Mouse (Mus musculus): ENCODE data around the gene Tcf20.

The Tcf20 gene

DNA sequence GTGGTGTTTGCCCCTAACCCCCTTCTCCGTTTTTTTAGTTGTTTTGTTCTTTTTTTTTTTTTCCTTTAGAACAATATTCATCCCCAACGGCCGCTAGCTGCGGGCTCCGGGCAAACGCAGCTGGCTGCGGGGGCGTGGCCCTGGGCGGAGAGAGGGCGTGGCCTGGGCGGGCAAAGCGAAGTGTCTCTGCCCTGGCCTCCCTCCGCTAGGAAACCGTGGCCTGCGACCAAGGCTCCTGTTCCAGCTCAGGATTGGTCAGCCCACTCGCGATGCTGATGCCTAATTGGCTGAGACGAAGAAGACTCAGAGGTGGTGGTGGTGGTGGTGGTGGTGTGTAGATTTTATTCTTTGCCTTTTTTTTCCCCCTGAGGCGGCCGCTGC lies at the start of gene Tcf20:
Tcf20 (minus strand) TSS at position 141 of the 381 bp plus-strand sequence.
- in situ Hi-C loops (cut with MboI; ENCODE audit: low pct_unique_long_range_greater_than_20kb in 1 of 2, low sequenced_read_pairs in 2 of 2, unreplicated experiment in 1 of 2), result no loop called here

DNA sequence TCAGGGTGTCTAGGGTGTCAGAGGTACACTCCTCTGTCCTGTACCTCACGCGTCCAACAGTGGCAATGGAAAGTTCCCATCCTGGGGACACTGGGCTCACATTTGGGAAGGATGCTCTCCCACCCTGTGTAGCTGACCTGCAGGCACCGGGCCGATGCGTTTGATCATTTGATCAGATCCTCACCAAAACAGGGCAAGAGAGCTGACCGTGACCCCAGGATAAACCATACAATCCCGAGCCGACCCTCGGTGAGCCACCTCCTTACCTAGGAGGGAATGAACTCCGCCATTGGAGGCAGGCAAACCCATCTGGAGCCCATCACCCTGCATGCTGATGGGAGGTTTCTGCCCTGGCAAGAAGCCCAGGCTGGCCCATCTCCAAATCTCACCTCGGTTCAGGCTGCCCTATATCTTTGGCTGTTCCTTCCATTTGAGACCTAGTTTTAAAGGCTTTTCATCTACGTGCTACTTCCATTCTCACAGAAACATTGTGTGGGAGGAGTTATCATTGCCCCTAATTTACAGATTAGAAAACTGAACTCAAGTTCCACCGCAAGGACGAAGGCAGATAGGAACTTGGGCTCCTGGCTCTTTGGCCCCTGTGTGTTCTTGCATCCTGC lies 49.3 kb upstream of the Tcf20 start:
- in situ Hi-C loops (cut with MboI; ENCODE audit: low pct_unique_long_range_greater_than_20kb in 1 of 2, low sequenced_read_pairs in 2 of 2, unreplicated experiment in 1 of 2), result loop anchor here in 1 of 2 experiments (25.0 kb wide), 1 partner anchor 225 kb away; no protein-coding TSS in a partner anchor

DNA sequence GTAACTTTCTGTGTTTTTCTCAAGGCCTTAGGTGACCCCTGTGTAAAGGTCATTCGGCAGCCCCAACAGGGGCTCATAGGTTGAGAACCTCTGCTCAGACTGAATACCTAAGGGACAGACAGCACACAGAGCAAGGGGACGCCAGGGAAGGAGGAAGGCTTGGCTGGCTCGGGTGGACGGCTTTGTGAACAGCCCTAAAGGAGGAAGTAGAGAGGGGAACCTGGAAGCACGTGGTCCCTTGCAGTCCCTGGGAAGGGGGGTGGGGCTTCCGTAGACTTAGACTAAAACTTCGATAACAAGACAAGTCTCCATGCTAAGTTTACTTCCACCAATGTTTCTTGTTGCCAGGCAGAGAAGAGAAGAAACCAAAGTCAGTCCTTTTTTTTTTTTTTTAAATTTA lies 48.4 kb upstream of the Tcf20 start:
- in situ Hi-C loops (cut with MboI; ENCODE audit: low pct_unique_long_range_greater_than_20kb in 1 of 2, low sequenced_read_pairs in 2 of 2, unreplicated experiment in 1 of 2), result loop anchor here in 1 of 2 experiments (25.0 kb wide), 1 partner anchor 224 kb away; no protein-coding TSS in a partner anchor

DNA sequence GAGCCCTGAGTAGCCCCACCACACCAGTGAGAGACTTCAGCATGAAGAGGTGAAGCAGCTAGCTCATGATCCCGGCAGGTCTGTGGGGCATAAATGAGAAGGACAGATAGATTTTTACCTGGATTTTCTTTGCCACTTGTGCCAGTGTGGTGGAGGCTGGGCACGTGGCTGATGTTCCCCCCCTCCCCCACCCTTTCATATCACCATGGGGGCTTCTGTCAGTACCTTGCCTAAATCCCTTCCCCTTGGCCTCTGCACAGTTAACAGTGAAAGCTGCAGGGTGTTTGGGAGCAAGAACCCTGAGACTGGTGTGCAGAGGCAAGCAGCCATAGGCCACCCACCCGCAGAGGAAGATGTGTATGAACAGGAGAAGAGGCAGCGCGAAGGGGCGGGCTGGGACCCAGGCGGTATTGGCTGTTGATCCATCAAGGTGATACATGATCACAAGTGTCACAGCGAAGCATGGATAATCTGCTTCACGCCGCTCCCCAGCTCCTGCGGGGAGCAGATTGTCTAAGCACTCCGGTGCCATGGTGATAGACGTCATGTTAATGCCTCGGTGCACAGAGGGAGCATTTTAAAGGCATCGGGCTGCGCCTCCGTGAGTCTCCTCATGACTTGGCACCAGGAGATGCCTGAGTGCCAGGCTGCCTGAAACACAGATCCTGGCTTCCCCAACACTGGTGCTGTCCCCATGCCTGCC lies 46.8 kb upstream of the Tcf20 start:
- in situ Hi-C loops (cut with MboI; ENCODE audit: low pct_unique_long_range_greater_than_20kb in 1 of 2, low sequenced_read_pairs in 2 of 2, unreplicated experiment in 1 of 2), result loop anchor here in 1 of 2 experiments (25.0 kb wide), 1 partner anchor 222 kb away; no protein-coding TSS in a partner anchor

DNA sequence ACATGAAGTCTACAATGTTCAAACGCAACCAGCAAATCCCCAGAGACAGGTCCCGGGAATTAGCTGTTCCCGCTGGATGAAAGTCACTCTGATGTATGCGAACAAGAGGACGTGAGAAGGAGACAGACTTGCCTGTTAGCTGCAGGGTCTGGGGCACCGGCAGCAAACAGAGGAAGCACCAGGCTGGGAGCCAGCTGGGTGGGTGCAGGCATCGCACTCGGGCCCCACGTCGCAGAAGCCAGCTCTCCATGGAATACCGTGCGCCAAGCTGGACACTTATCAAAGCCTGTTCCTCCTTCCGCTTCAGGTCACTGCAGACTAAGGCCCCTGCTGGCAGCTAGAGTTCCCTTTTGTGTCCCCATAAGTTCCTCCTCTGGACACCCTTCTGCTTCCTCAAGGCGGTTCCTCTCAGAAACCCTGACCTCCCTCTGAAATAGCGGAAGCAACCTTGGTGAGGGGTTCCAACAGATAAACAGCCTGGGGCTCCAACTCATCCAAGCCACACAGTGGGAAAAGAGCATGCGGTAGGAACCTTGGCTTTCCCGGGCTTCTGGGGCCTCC lies 45.4 kb upstream of the Tcf20 start, which contains the start of gene Nfam1:
Nfam1 (minus strand) TSS at position 326 of the 561 bp plus-strand sequence.
- in situ Hi-C loops (cut with MboI; ENCODE audit: low pct_unique_long_range_greater_than_20kb in 1 of 2, low sequenced_read_pairs in 2 of 2, unreplicated experiment in 1 of 2), result loop anchor here in 1 of 2 experiments (25.0 kb wide), 1 partner anchor 221 kb away; no protein-coding TSS in a partner anchor

DNA sequence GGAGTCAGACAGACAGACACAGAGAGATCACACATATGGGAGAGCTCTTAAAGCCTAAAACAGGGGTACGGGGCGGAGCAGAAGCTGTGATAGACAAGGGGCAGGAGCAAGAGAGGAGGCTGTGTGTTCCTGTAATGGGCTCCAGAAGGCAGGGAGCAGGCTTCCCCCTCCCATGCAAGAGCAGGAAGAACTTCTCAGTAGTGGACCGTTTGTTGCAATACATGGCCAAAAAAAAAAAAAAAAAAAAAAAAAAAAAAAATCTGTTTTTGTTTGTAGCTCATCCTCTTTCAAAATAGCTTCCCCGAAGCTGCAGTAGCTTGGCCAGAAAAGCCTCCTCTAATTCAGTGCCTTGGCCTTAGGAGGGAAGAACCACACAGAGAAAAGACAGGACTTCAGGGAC lies 43.2 kb upstream of the Tcf20 start:
- in situ Hi-C loops (cut with MboI; ENCODE audit: low pct_unique_long_range_greater_than_20kb in 1 of 2, low sequenced_read_pairs in 2 of 2, unreplicated experiment in 1 of 2), result loop anchor here in 1 of 2 experiments (25.0 kb wide), 1 partner anchor 219 kb away; no protein-coding TSS in a partner anchor

DNA sequence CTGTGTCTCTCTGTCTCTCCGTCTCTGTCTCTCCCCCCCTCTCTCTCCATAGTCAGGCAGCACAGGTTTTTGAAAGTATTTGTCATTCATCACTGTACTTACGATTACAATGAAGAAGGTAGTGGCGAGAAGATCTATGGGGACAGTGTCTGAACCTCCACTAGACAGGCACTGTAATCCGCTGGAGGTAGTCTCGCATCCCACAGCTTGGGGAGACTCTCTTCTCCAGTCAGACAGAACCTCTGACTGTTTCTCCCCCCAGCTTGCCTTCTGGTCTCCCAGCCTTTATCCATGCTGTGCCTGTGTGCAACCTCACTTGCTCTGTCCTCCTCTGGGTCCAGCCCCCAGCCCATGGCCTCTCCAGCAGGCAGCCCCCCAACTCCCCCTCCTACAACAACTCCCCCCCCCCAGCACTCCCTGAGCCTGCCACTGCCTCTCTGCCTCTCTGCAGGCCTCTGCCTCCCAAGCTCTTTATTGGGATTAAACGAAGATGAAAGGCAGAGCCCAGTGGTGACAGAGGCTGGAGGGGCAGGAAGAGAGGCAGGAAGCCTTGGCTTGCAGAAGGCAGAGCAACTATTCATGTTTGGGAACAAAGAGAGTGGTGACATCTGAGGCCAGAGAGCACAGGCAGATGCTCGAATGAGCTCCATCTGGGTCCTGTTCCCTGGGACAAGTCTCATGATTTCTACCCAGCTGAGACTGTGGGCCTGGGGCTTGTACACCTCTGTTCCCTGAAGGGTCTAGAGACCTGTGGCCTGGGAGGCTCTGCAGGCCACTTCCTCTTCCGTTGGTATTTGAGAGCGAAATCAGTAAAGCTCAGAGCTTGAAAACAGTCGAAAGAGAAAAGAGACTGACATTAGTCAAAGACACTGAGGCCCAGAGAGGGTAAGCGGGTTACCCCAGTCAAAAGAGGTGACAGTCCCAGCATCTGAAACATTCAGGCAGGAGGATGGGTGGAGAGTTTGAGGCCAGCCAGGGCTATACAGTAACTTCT lies 42.4 kb upstream of the Tcf20 start:
- in situ Hi-C loops (cut with MboI; ENCODE audit: low pct_unique_long_range_greater_than_20kb in 1 of 2, low sequenced_read_pairs in 2 of 2, unreplicated experiment in 1 of 2), result loop anchor here in 1 of 2 experiments (25.0 kb wide), 1 partner anchor 218 kb away; no protein-coding TSS in a partner anchor

DNA sequence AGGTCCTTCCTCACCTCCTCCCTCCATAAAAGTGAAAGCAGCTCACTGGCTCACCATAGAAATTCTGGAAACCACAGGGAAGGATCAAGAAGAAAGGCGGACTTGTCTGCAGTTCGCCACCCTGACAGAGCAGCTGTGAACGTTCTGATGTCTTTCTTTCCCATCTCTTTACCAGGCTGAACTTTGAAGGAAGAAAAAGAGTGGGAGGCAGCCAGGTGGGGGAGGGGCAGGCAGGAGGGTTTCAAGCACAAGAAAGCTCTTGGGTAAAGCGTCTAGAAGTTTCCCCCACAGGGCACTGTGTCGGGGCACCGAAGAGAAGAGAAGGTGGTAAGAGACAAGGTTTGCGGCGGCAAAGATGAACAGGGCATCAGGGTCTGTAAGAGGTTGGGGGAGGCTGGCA lies 38.5 kb upstream of the Tcf20 start:
- in situ Hi-C loops (cut with MboI; ENCODE audit: low pct_unique_long_range_greater_than_20kb in 1 of 2, low sequenced_read_pairs in 2 of 2, unreplicated experiment in 1 of 2), result loop anchor here in 1 of 2 experiments (25.0 kb wide), 1 partner anchor 214 kb away; no protein-coding TSS in a partner anchor

DNA sequence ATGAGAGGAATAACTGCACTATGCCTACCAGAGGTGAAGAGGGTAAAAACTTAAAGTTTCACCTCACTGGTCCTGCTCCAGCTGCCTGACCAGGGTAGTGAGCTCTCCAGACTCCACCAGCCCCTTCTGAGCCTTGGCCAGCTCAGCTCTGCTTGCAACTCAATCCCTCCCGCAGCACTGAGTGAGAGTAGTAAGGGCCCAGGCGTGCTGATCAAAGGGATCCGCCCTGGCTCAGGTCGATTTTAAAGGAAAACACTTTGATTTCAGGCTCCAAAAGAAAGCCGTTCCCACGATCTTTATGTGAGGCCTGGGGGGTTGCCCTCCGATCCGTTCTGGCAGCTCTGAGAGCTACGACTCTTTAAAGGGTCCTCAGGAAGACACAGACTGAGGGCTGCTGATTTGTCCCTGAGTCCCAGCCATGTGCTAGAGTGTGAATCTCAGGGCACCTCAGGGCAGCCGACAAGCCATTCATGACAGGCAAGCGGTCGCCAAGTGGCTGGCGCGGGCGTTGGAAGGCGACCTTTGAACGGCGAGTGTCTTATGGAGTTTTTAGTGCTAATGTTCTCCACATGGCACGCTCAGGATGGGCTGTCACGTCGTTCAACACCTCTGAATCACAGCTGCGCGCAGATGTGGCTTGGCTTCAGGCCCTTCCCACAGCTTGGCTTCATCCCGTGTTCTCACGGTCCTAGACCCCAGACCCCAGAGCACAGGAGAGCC lies 37.5 kb upstream of the Tcf20 start:
- in situ Hi-C loops (cut with MboI; ENCODE audit: low pct_unique_long_range_greater_than_20kb in 1 of 2, low sequenced_read_pairs in 2 of 2, unreplicated experiment in 1 of 2), result loop anchor here in 1 of 2 experiments (25.0 kb wide), 1 partner anchor 213 kb away; no protein-coding TSS in a partner anchor

DNA sequence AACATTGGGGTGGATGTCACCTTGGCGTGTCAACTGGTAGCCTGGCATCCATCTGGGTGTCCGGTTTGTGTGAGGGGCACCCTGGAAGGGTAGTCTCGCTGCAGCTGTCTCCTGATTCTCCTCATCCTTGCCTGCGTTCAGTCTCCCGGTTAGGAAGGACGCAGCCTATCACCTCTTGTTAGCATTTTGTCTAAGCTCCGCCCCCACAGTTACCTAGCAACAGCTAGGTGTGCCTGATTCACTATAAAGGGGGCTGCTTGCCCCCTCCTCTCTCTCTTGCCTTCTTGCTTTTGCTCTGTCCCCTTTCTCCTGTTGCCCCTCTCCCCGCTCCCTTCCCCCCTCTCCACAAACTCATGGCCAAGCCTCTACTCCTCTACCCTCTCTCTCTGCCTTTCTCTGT lies 35.3 kb upstream of the Tcf20 start:
- in situ Hi-C loops (cut with MboI; ENCODE audit: low pct_unique_long_range_greater_than_20kb in 1 of 2, low sequenced_read_pairs in 2 of 2, unreplicated experiment in 1 of 2), result no loop called here

DNA sequence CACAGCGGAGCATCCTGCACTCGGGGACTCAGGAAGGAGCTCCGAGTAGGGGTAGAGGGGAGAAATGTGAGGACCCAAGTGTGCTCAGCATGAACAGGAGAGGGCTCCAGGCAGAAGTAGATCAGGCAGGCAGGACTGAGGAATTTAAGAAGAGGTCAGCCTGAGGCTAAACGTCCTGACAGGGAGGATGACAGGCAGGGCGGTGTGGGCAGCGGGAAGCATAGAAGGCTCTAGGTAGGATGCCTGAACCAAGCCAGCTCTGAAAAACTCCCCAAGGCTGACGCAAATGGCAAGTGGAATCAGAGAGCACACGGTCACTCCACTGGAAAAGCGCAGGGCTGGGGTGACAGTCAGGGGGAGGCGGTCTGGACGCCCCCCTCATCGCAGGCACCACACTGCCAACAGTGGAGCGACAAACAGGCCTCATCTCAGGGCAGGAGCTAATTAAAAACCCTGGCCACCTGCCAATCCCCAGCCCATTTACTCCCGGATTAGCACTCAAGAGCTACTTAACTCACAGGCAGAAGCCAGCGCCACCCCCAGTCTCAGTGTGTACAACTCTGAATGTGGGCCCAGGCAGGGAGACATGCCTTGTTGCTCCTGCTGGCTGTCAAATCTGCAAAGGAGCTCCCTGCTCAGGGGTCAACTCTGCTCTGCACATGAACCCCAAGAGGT lies 23.5 kb upstream of the Tcf20 start:
- in situ Hi-C loops (cut with MboI; ENCODE audit: low pct_unique_long_range_greater_than_20kb in 1 of 2, low sequenced_read_pairs in 2 of 2, unreplicated experiment in 1 of 2), result no loop called here

DNA sequence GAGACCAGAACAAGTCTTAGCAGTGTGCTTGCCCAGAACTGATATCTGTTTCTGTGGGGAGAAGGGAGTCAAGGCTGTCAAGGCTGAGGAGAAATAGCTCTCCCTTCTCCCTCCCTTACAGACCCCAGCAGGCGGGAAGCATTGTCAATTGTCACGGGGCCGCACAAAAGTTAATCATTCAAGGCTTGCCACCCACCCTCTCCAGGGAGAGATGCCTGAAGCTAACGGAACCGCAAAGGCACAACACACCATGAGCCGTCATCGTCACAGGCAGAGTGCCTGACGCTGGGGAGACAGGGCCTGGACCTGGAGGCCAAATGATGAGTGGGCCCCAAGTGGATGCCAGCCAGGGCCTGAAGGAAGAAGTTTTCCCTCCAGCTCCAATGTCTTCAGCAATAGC lies 22.8 kb upstream of the Tcf20 start:
- in situ Hi-C loops (cut with MboI; ENCODE audit: low pct_unique_long_range_greater_than_20kb in 1 of 2, low sequenced_read_pairs in 2 of 2, unreplicated experiment in 1 of 2), result no loop called here

DNA sequence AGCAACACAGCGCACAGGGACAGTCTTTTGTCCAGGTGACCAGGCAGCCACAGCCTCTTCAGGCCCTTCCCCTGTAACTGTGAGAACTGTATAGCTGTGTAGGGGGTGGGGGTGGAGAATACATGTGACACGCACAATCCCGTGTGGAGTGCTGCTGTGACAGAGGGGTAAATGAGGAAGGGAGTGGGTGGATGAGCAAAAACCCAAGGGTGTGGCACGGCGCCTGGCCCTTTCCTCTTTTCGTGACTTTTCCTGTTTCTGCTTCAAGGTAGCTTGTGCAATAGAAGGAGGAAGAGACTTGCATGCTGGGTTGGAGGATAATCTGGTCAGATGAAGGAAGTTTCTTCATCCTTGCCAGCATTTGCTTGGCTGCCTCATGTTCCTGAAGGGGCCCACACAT lies 21.9 kb upstream of the Tcf20 start:
- in situ Hi-C loops (cut with MboI; ENCODE audit: low pct_unique_long_range_greater_than_20kb in 1 of 2, low sequenced_read_pairs in 2 of 2, unreplicated experiment in 1 of 2), result no loop called here

DNA sequence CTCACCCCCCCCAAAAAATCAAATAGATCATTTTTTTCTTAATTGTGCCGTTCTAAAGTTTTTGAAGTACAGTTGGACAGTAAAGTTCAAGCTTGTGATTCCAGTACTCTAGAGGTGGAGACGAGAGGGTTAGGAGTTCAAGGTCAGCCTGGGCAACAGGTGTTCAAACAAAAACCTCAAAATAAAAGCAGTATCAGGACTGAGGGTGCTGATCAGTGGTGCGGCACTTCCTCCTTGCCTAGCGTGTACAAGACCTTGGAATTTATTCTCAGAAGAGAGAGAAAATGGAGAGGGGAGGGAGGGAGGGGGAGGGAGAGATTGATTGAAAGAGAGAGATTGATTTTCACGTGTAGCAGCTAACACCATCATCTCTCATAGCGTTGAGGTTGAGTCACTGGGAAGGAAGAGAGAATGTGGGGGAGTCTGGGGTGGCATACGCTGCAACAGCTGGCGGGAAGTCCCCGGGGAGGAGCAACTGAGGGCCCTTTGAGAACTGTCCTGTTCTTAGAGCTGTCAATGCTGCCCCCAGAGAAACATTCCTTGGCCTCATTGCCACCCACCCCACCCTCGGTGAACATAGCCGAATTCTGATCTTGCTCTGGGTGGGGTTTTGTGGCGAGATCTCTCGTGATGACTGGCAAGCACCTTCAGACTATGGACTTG lies 21.2 kb upstream of the Tcf20 start:
- in situ Hi-C loops (cut with MboI; ENCODE audit: low pct_unique_long_range_greater_than_20kb in 1 of 2, low sequenced_read_pairs in 2 of 2, unreplicated experiment in 1 of 2), result no loop called here

DNA sequence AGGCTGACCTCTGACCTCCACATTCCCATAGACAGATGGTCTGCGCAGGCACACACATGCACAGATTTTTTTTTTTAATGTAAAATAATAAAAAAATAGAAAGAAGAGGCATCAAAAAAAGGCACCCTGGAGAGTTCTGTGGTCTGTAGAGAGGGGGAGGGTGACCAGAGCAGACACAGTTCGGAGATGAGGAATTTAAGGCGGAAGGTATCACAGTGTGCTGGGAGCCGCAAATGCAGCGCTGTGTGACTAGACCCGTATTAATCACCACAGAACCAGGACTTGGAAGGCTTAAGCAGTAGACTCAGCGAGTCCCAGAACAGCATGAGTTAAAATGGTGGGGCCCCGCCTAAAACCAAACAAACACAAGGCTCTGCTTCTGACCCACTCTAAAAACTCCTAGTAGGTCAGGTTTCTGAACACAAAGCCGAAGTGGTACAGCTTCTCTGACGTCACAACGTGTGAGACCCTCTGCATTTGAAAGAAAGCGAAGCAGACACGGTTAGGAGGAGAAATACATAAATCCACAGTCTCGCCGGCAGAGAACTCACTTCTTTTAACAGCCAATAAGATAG lies 19.8 kb upstream of the Tcf20 start:
- in situ Hi-C loops (cut with MboI; ENCODE audit: low pct_unique_long_range_greater_than_20kb in 1 of 2, low sequenced_read_pairs in 2 of 2, unreplicated experiment in 1 of 2), result no loop called here
